ENCODE assay signal across 8 mouse cellular contexts in genomic region chr8:105270101-105270915, GRCm38 (mm10). TPM values are rescaled to one million over a fixed set of nuclear protein-coding genes. Genes with fewer than 3 reads are reported as not detected.
A peak's percentile ranks its signal among the peaks of the same experiment; 100 is the strongest.
DNase-seq lines count a peak whose midpoint lies in the region; ATAC-seq and TF ChIP-seq lines count a peak whose summit lies in the region.

No protein-coding gene starts in this region.

- no peak for DNase-seq in heart, postnatal 25 days (ENCODE audit: low spot score)
- DNase-seq in G1E (ENCODE audit: low spot score) (no peak), MN1 (ENCODE audit: low spot score) (no peak)
- DNase-seq in midbrain, embryonic 10.5 days (ENCODE audit: low spot score): no peak
- DNase-seq in retina, postnatal 1 day: no peak
- DNase-seq in gastrocnemius, adult 8-10 months (ENCODE audit: low spot score in 2 of 2): no peak

- no peaks in the 10 kb centered on the region for H3K36me3 ChIP-seq in heart, embryonic 12.5 days
- peaks cover 31% of the 10 kb centered on the region for H3K36me3 ChIP-seq in G1E (replicated peaks)
- no peaks in the 10 kb centered on the region for H3K36me3 ChIP-seq in heart, embryonic 16.5 days (ENCODE audit: control insufficient read depth, insufficient read depth)
- H3K36me3 ChIP-seq in midbrain, embryonic 10.5 days: no peaks in the 10 kb centered on the region

- H3K4me1 ChIP-seq in heart, embryonic 12.5 days (replicated peaks): peaks cover 33% of the 10 kb centered on the region
- peaks cover 64% of the 10 kb centered on the region for H3K4me1 ChIP-seq in G1E (ENCODE audit: insufficient read depth, low read depth, low read length)
- peaks cover 24% of the 10 kb centered on the region for H3K4me1 ChIP-seq in heart, embryonic 16.5 days (ENCODE audit: control insufficient read depth, insufficient read depth, low read length)
- peaks cover 36% of the 10 kb centered on the region for H3K4me1 ChIP-seq in midbrain, embryonic 10.5 days

- no peak overlapping the region for H3K27ac ChIP-seq in heart, embryonic 12.5 days (ENCODE audit: poor library complexity, severe bottlenecking)
- no peak overlapping the region for H3K27ac ChIP-seq in heart, embryonic 16.5 days (ENCODE audit: low read length)
- H3K27ac ChIP-seq in midbrain, embryonic 10.5 days (replicated peaks): no peak overlapping the region

- ATAC-seq in heart, embryonic 12.5 days (ENCODE audit: insufficient number of reproducible peaks, low FRiP score): no peak
- no peak for ATAC-seq in G1E (ENCODE audit: extremely low read depth, insufficient number of reproducible peaks, low FRiP score, poor library complexity, severe bottlenecking)
- ATAC-seq in heart, embryonic 16.5 days (replicated peaks; ENCODE audit: extremely low read depth, insufficient read depth, low FRiP score): no peak

- intact Hi-C loops in heart, postnatal 25 days (cut with DNase I): no loop called here

- no peak for TF ChIP-seq CTCF in G1E (IDR thresholded peaks at IDR 0.05; ENCODE audit: low read depth, low read length)

- peak overlapping the region; percentile 53 for H3K4me3 ChIP-seq in heart, embryonic 12.5 days
- H3K4me3 ChIP-seq in G1E (ENCODE audit: low read depth, low read length): peak overlapping the region; percentile 67; the same call in 1 of the 2 replicates
- peak overlapping the region; percentile 58 for H3K4me3 ChIP-seq in heart, embryonic 16.5 days (ENCODE audit: low read length)
- peak overlapping the region; percentile 55 for H3K4me3 ChIP-seq in midbrain, embryonic 10.5 days

- H3K9me3 ChIP-seq in heart, embryonic 12.5 days (replicated peaks): peaks cover 5% of the 10 kb centered on the region; the same call in 1 of the 2 replicates
- H3K9me3 ChIP-seq in G1E (replicated peaks): peaks cover 10% of the 10 kb centered on the region
- no peaks in the 10 kb centered on the region for H3K9me3 ChIP-seq in heart, embryonic 16.5 days (replicated peaks; ENCODE audit: control insufficient read depth, low read length)
- peaks cover 7% of the 10 kb centered on the region for H3K9me3 ChIP-seq in midbrain, embryonic 10.5 days (replicated peaks)

- H3K27me3 ChIP-seq in heart, embryonic 12.5 days (replicated peaks): peaks cover 97% of the 10 kb centered on the region
- H3K27me3 ChIP-seq in G1E (ENCODE audit: insufficient read depth, low read length): peaks cover 31% of the 10 kb centered on the region
- peaks cover 75% of the 10 kb centered on the region for H3K27me3 ChIP-seq in heart, embryonic 16.5 days (ENCODE audit: control insufficient read depth, insufficient read depth, low read length)
- peaks cover 100% of the 10 kb centered on the region for H3K27me3 ChIP-seq in midbrain, embryonic 10.5 days (ENCODE audit: low read depth, poor library complexity, severe bottlenecking)

- peak overlapping the region; percentile 87 for H3K4me2 ChIP-seq in heart, embryonic 12.5 days
- peak overlapping the region; percentile 93 for H3K4me2 ChIP-seq in heart, embryonic 16.5 days (ENCODE audit: low read depth, low read length)

- 4% methylated on average over 39 of the region's 39 CpGs for WGBS in heart, embryonic 12.5 days
- WGBS in heart, embryonic 16.5 days: 6% methylated on average over 39 of the region's 39 CpGs
- WGBS in midbrain, embryonic 10.5 days: 2% methylated on average over 39 of the region's 39 CpGs

- H3K9ac ChIP-seq in heart, embryonic 12.5 days: peak overlapping the region; percentile 70
- H3K9ac ChIP-seq in heart, embryonic 16.5 days (ENCODE audit: low read length): peak overlapping the region; percentile 71

RNA-seq across cellular contexts. Expression of gene Hsf4, which starts 0.7 kb away (rescaled TPM):
- polyA plus RNA-seq in heart, embryonic 12.5 days (2016; fragmentation: Nextera tagmentation; extraction: Ambion mirVana): not detected in 2 replicates
- total RNA-seq in heart, postnatal 25 days (2021): 1 to 10 TPM; 1.5 to 2.2 TPM
- 0.49 and 0.68 TPM in 2 replicates for total RNA-seq in G1E (2014; fragmentation: Nextera tagmentation)
- total RNA-seq in G1E (2017): 0.70 and 0.93 TPM in 2 replicates
- polyA plus RNA-seq in G1E (2012): 0.33 and 0.39 TPM in 2 replicates
- 0.27 and 0.29 TPM in 2 replicates for polyA plus RNA-seq in heart, embryonic 16.5 days (2015; fragmentation: Nextera tagmentation; extraction: Ambion mirVana)
- 0.10 TPM in 1 of 2 replicates, not detected in the other for polyA plus RNA-seq in midbrain, embryonic 10.5 days (2016; fragmentation: Nextera tagmentation; extraction: Ambion mirVana)
- total RNA-seq in gastrocnemius, adult 8-10 months (2022): 10 to 100 TPM in 2 of 4 experiments, 1 to 10 TPM in 2; 8.8 to 12.6 (median 10.9) TPM

RNA-seq across cellular contexts. Expression of gene Nol3, which starts 5.6 kb away (rescaled TPM):
- polyA plus RNA-seq in heart, embryonic 12.5 days (2016; fragmentation: Nextera tagmentation; extraction: Ambion mirVana): 1.8 and 2.1 TPM in 2 replicates
- 10 to 100 TPM; 17.2 to 20.1 TPM for total RNA-seq in heart, postnatal 25 days (2021)
- total RNA-seq in G1E (2014; fragmentation: Nextera tagmentation) (0.39 and 0.60 TPM in 2 replicates), G1E (2017) (0.41 and 0.49 TPM in 2 replicates)
- polyA plus RNA-seq in G1E (2012): 0.60 and 0.77 TPM in 2 replicates
- polyA plus RNA-seq in heart, embryonic 16.5 days (2015; fragmentation: Nextera tagmentation; extraction: Ambion mirVana): 5.2 and 5.8 TPM in 2 replicates
- 1.4 and 2.3 TPM in 2 replicates for polyA plus RNA-seq in midbrain, embryonic 10.5 days (2016; fragmentation: Nextera tagmentation; extraction: Ambion mirVana)
- 10 to 100 TPM; 30.0 to 40.5 (median 34.4) TPM for total RNA-seq in gastrocnemius, adult 8-10 months (2022)

RNA-seq across cellular contexts. Expression of gene Fbxl8, which starts 5.9 kb away (rescaled TPM):
- 2.2 and 2.6 TPM in 2 replicates for polyA plus RNA-seq in heart, embryonic 12.5 days (2016; fragmentation: Nextera tagmentation; extraction: Ambion mirVana)
- total RNA-seq in heart, postnatal 25 days (2021): 1 to 10 TPM; 2.4 to 2.7 TPM
- total RNA-seq in G1E (2014; fragmentation: Nextera tagmentation) (6.8 and 8.0 TPM in 2 replicates), G1E (2017) (6.0 and 6.9 TPM in 2 replicates)
- 8.9 and 9.6 TPM in 2 replicates for polyA plus RNA-seq in G1E (2012)
- 4.5 and 5.0 TPM in 2 replicates for polyA plus RNA-seq in heart, embryonic 16.5 days (2015; fragmentation: Nextera tagmentation; extraction: Ambion mirVana)
- polyA plus RNA-seq in midbrain, embryonic 10.5 days (2016; fragmentation: Nextera tagmentation; extraction: Ambion mirVana): 0.64 and 0.72 TPM in 2 replicates
- total RNA-seq in gastrocnemius, adult 8-10 months (2022): 1 to 10 TPM in 2 of 4 experiments, under 1 TPM in 2; 0.36 to 1.3 (median 0.94) TPM

RNA-seq across cellular contexts. Expression of gene Tradd, which starts 5.9 kb away (rescaled TPM):
- polyA plus RNA-seq in heart, embryonic 12.5 days (2016; fragmentation: Nextera tagmentation; extraction: Ambion mirVana): 16.0 and 16.6 TPM in 2 replicates
- total RNA-seq in heart, postnatal 25 days (2021): 1 to 10 TPM; 4.4 to 6.9 TPM
- total RNA-seq in G1E (2014; fragmentation: Nextera tagmentation) (12.5 and 14.2 TPM in 2 replicates), G1E (2017) (20.8 and 23.4 TPM in 2 replicates)
- 27.9 and 30.0 TPM in 2 replicates for polyA plus RNA-seq in G1E (2012)
- 20.3 and 25.4 TPM in 2 replicates for polyA plus RNA-seq in heart, embryonic 16.5 days (2015; fragmentation: Nextera tagmentation; extraction: Ambion mirVana)
- polyA plus RNA-seq in midbrain, embryonic 10.5 days (2016; fragmentation: Nextera tagmentation; extraction: Ambion mirVana): 13.6 and 14.6 TPM in 2 replicates
- 1 to 10 TPM; 2.3 to 4.2 (median 3.1) TPM for total RNA-seq in gastrocnemius, adult 8-10 months (2022)

RNA-seq across cellular contexts. Expression of gene B3gnt9, which starts 15.4 kb away (rescaled TPM):
- 10.2 and 10.8 TPM in 2 replicates for polyA plus RNA-seq in heart, embryonic 12.5 days (2016; fragmentation: Nextera tagmentation; extraction: Ambion mirVana)
- total RNA-seq in heart, postnatal 25 days (2021): 1 to 10 TPM; 4.1 to 4.9 TPM
- total RNA-seq in G1E (2014; fragmentation: Nextera tagmentation) (4.8 and 5.9 TPM in 2 replicates), G1E (2017) (6.2 and 7.4 TPM in 2 replicates)
- 4.4 and 7.0 TPM in 2 replicates for polyA plus RNA-seq in G1E (2012)
- 12.7 and 13.1 TPM in 2 replicates for polyA plus RNA-seq in heart, embryonic 16.5 days (2015; fragmentation: Nextera tagmentation; extraction: Ambion mirVana)
- polyA plus RNA-seq in midbrain, embryonic 10.5 days (2016; fragmentation: Nextera tagmentation; extraction: Ambion mirVana): 2.4 and 4.2 TPM in 2 replicates
- total RNA-seq in gastrocnemius, adult 8-10 months (2022): 1 to 10 TPM; 1.1 to 1.7 (median 1.4) TPM
